Mouse (Mus musculus) spleen, postnatal 14 days (tissue): ENCODE results near the gene Clec1b.

Source experiments
- DNase-seq, 2 experiments: peaks; one replicate each; pipeline ENCODE4 v3.0.0; 2021 to 2022; ENCODE audit warnings: low spot score in 2 of 2

The Clec1b gene

GRCm38 (mm10) chr6:129408562-129408961 is 11.5 kb downstream of the Clec1b start, which contains the start of gene Clec9a:
Gene Clec9a, plus strand, starts transcription at chr6:129408862.
- no peak for DNase-seq

DNA sequence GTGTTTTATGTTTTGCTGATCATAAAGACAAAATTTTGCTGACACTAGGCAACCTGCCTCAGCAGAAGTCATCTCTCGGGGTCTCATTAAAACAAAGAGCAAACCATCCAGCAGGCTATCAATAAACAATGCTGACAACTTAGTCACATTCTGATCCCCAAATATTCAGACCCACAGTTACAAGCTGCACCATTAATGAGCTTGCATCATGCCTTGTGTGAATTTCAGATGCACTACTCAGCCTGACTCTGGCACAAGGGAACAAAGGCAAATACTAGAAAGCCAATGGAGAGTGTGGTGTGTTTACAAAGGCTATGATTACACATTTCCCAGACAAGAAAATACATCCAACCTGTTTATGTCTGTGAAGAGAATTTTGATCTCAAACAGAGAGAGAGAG is 17.1 kb downstream of the Clec1b start:
- DNase-seq, result no peak

GRCm38 (mm10) chr6:129422311-129422710 is 25.2 kb downstream of the Clec1b start:
- DNase-seq, result no peak

DNA sequence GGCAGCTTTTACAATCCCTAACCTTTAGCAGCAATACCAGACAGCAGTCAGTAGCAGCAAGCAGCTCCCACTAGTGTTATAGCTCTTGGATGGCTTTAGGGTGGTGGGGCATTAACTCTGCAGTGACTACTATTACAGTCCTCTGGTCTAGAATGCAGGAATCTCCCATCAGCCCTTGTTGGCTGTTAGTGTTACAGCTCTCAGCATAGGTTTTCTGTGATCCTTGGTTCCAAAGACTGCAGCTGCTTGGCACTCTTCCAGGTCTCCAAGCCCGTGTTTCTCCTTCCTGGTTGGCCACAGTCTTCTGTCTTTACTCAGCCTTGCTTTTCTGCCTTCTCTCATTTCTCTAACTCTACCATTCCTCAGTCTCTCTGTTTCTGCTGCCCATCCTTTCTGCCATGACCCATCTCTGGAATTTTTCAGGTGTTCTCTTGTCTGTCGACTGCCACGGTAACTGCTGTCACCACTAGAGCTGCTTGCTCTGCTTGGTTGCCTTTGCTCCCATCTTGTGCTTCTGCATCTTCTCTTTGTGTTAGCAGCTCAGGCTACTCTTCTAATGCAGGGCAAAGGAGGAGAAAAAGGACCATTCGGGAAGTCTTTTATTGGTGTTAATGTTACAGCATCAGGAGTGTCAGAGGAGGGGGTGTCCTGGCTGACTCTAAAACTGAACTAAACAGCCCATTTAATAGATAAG is 26.1 kb downstream of the Clec1b start:
- no peak for DNase-seq

- peak; percentile 34 to 57 for DNase-seq
These were observed 26.6 kb downstream of the Clec1b start for GRCm38 (mm10) chr6:129423734-129424072.

DNA sequence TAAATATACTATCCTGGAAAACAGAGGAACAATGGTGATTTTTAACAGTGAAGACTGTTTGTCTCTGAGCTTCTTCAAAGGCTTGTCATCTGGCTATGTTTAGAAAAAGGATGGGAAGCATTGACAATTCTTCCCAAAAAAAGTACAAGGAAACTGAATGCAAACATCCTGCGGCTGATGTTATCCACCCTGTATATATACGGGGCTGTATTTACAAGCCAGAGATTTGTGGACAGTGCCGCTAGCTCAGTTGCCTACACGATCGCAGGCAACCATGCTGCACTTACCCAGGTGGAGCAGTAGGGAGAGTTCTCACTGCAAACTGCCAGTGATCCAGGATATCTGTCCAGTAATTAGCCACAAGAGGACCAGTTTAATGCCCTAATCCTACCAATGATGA is 28.1 kb downstream of the Clec1b start:
- DNase-seq, result no peak

DNA sequence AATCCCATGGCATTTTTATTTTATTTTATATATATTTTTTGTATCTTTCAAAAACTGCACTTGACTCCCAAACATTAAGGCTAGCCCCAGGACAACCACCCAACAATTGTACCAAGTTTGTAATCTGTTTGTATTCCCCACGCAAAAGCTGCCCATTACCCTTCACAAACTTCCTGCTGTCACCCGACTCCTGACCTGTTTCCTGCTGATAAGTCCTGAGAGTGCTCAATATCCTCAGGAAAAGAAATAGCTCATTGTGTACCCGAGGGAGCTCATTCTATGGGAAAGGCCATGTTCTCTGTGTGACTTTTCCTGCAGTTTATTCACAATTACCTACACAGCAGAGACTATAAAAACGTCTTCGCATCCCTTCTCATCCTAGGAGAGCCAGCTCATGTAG is 28.7 kb downstream of the Clec1b start:
- DNase-seq, result no peak

DNA sequence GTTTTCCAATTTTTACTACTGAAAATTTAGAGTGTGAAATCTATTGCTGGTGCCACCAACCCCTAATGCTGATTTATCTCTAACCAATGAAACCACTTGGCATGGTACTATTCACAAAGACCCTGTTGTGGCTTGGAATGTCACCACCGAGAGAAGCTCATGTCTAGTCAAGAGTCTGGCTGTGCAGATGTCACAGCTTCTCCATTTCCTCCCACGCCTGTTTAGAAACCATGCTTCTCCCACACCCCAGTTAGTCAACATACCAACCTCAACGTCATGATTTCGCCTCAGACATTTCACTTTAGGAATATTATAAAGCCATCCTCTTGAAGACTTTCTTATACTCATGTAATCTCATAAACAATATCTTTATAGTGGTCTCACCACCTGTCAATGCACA is 30.2 kb downstream of the Clec1b start:
- no peak for DNase-seq

GRCm38 (mm10) chr6:129434239-129434638 is 37.1 kb downstream of the Clec1b start:
- no peak for DNase-seq

DNA sequence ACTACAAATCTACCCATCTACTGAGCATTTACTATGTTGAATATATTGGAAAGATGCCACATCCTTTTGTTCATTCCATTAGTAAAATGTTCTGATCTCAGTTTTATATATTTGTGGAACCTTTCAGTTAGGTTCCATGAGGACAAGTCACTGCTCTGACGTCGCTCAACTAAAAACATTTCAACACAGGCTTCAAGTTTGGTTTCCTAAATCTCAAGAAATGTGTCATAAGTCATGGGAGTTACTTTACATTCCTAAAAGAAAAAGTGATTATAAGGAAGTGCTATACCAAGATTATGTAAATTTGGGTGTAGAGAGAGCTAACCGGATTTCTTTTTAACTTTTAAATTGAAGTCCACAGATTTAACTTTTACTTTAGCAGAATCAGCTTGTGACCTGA is 38.9 kb downstream of the Clec1b start:
- no peak for DNase-seq

GRCm38 (mm10) chr6:129438033-129438432 is 40.9 kb downstream of the Clec1b start:
- no peak for DNase-seq

GRCm38 (mm10) chr6:129449743-129450142 is 52.6 kb downstream of the Clec1b start:
- DNase-seq, result no peak

DNA sequence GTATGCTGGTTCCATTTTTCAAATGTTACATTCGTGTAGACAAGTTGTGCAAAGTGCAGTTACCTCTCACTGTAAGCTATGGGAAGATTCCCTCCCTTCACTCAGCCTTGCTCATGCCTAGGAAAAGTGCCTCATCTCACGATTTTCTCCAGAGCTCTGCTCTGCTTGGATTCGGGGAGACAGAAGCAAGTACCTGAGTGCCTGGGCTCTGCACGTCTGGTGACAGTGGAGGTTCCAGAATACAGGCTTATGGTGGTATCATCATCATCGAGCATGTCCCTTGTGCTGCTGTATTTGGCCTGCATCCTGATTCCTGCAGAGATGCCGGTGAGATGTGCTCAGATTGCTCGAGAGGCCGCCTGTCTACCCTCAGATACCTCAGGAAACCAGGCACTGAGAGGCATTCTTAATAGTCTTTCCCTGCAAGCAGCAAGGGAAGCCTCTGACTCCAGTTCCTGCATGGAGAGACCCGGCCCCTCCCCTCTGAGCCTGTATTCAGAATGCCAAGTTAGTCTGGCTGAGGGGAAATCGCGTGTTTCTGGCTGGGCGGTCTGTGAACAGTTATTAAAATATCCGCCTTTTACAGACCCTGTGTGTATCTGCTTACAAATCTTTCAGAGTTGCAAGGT is 54.4 kb downstream of the Clec1b start, which contains the start of gene Clec1a:
Clec1a (minus strand) TSS at position 590 of the 629 bp plus-strand sequence.
- no peak for DNase-seq
